Mouse (Mus musculus) adrenal gland, postnatal 14 days (tissue): ENCODE data around the gene Gjc2. TPM values are rescaled to one million over a fixed set of nuclear protein-coding genes. Genes with fewer than 3 reads are reported as not detected.
"Not testable (repeated sequence)": the region's sequence is repeated elsewhere in the genome, so short reads cannot be mapped to it uniquely, and the experiment has no call there.

ENCODE experiments used
- DNase-seq: peaks from one replicate; pipeline ENCODE4 v3.0.0; 2021; ENCODE audit warnings: mixed read lengths
- long read RNA-seq, 2 experiments: library from polyadenylated mRNA; stranded (forward); transcript quantifications; one replicate each; pipeline ENCODE4 v2.0.0; 2021
- total RNA-seq: library from RNA; stranded (reverse); gene quantifications from 2 replicates; pipeline ENCODE4 v1.2.3, GENCODE M21; 2021

The Gjc2 gene
- 0.30 and 0.56 TPM in 2 replicates for total RNA-seq
- long read RNA-seq, experiment 1, result 0 reads
- long read RNA-seq, experiment 2, partial matches to known transcripts, result 0 of 1 reads
- long read RNA-seq, experiment 2, other reads (novel, unspliced or antisense), result 1 of 1 reads

DNA sequence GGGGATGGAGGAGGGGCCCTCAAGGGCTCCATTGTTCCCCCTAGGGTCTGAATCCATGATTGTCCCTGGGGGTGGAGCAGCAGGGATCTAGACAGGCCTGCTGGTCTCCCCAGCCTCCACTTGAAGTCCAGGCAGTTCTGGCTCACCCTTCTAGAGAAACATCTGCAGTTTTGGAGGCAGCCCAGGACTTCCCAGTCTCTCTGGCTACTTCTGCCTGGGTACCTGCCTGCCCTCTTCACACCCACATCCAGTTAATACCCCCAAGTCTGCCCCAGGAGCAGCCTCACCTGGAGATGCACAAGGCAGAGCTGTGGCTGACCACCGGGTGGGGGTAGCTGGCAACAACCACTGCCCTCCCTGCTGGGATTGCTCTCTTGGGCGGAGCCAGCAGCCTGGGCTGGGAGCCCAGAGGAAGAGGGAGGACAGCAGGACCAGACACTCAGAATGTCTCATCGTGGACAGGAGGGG lies at the start of gene Gjc2:
Gjc2 (minus strand) TSS at position 350 of the 468 bp plus-strand sequence.
- peak; percentile 78 for DNase-seq

DNA sequence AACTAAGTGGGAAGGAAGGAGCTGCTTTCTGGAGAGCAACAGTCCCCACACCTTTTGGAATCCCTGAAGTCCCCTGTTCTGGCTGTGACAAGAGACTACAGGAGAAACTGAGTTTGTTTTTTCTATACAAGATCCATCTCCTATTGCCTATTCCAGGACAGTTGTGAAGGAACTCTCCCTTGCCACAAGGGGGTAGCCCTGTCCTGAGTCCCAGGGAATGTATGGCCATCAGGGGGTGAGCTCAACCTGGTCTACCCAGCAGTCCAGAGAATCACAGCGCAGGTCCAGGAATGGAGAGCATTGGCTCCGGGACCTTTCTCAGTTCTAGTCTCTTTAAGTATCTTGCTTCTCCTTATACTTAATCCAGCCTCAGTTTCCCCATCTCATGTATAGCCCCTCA lies 49.8 kb upstream of the Gjc2 start:
- no peak for DNase-seq

DNA sequence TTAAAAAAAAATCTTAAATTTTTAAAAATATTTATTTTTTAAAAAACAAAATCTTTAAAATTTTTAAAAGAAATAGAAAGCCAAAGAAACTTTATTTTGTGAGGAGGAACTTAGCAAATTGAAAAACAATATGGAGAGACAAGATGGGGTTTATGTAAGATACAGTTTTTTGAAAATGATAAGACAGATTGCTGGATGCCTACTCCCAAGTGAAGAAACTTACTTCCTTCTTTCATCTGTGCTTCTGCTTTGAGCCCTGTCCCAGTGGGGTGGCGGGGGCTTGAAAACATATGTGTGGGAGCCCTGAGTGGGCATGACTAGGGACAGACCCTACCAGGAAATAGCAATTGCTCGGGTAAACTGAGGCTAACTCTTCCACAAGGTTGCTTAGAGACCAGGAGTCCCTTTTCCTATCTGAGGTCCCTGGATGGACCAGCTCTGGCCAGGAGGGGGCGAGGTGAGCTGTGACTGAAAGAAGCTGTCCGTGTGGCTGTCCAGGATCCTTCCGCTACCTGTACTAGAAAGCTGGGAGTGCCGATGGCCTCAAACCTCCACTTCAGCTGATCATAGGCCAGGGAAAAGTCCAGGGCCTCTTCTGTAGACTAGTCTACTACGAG lies 47.2 kb upstream of the Gjc2 start:
- DNase-seq, result peak; percentile 81

DNA sequence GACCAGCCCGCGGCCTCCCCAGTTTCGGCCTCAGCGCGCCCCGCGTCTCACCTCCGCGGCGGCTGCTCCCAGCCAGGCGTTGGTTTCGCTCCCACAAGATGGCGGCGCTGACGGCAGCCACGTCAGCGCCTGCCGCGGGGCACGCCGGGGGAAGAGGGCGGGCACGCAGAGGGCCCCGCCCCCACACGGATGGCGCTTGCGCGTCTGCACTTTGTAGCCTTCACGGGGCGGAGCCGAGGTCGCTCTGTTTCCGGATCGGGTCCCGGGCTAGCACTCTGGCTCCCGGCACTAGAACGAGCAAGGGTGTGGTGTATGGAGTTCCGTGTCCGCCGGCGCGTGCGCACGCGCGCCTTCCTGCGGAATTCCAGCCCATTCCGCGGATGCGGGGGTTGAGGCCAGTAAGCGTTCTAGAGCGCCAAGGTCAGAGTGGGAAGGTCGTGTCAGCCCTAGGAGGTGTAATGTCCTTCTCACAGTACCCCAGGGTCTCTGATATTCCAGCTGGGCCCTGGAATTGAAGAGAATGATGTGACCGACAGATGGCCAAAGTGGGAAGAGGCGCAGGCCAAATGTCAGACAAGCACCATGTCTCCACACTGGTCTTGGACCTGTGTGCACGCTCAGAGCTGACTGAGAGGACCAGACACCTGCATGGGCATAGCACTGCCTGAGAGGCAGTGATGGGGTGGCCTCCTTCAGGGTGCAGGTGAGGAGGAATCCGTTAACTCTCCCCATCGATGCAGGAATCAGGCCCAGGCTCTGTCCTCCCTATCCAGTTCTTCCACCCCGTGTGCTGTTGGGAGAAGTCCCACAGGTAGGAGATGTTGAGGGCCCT lies 45.3 kb upstream of the Gjc2 start, which contains the start of gene Arf1:
Arf1 (minus strand) TSS at position 149 of the 832 bp plus-strand sequence.
- DNase-seq, result peak; percentile 98

DNA sequence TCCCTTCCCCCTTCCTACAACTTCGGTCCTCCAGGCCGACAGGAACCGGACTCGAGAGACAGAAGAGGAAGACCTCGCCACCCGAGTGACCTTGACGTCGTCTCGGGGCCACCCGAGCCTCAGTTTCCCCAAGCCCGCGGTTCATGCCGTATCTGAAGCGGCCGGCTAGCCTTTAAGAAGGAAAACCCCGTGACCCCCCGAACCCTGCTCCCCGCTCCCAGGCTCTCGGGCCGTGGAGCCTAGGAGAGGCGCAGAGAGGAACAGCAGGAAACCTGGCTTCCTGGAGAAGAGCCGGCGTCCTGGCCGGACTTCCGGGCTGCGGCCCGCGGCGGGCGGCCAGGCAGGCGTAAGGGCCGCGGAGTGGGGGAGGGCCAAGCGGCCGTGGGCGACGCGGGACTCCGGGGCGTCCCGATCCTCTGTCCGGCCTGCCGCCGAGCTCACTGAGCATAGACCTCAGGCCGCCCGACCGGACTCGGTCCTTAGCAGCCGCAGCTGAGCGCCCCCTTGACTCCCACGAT lies 44.6 kb upstream of the Gjc2 start:
- no peak for DNase-seq

DNA sequence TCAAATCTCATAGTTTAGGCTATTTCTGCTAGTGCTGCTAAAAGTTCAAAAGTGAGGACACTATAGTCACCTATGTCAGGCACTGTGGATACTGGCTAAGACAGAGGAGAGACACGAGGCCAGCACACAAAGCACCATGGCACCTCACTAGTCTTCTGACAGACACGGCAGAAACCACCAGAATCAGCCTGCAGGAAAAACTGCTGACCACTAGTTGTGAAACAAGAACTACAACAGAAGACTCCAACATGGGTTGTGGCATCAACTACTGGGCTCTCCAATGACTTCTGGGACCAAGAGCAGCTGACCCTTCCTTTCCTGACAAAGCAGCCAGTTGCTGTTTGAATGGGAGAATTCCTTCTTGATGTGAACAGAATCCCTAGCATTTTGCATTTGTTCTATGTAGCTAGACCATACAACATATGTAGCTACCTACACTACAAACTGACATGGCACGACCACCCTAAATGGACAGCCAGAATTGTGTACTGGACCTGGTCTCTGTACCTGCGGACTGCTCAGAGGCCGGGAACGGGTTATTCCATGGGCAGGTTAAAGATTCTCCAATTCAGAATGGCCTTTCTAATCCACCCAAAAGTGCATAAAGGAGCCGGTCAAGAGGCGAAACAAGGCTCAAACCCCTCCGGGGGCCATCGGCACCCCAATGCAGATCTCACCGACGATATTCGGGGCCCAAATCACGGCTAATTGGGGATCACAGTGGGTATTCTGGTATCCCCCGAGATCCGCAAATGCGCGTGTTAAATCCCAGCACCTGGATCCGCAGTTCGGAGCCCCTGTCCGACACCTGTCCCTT lies 44.0 kb upstream of the Gjc2 start:
- peak; percentile 38 for DNase-seq

DNA sequence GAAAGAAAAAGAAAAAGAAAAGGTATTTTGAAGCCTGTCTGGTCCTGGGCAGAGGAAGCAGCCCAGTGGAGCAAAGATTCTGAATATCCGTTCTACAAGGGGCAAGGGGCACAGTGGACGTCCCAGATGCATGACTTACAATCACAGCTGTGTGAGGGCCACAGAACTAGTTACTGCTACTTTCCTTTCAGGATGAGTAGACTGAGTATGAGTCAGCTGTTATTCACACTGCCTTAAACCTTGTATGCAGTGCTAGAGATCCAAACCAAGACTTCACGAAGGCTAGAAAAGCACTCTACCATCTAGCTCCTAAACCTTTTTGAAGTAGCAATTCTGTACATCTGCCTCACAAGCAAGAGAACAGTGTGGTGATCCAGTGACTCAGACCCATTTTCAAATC lies 43.2 kb upstream of the Gjc2 start:
- DNase-seq, result no peak

DNA sequence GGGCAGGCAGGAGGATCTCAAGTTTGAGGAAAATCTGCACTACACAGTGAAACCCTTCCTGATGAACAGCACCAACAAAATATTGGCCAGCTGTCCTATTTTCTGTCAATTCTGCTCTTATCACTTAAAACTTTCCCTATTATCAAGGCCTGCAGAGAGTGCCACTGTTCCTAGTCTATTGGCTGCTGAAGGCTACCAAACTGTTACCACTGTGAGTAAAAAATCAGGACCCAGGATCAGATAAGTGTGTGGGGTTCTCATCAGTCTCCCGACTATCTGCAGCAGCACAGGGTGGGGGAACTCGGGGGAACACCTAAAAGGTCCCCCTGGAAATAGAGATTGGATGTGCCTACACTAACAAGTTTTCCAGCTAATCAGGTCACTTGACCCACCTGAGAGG lies 42.2 kb upstream of the Gjc2 start:
- DNase-seq, result no peak

DNA sequence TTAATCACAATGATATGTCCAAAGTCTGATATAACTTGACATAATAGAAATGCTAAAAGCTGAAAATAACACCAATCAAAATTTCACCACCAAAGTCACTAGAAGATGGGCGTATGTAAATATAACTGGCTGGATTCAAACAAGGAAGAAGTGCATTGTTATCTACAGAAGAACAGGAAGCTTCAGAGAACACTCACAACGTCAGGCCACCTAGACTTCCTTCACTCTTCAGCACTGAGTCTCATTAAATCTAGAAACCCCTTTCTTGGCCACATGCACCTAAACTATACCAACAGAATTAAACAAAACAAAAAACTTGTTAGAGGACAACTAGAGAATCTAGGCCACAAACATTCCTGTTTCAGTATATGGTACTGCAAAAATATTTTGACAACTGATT lies 41.5 kb upstream of the Gjc2 start:
- no peak for DNase-seq

DNA sequence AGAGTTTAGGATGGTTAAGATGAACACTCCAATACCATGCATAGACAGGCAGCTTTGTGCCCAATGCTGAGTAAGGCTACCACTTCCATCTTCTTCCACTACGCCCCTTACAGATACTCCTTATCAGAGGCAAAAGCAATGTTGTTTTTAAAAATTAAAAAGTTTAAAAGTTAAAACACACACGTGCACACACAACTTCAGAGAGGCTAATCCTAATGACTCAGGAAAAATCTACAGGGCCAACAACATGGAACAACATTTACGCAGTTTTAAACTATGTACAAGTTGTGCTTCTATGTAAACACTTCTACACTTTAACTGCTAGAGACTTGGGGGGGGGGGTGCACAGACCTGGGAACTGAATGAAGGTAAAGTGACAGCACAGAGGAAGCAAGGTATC lies 41.0 kb upstream of the Gjc2 start:
- DNase-seq, result no peak

DNA sequence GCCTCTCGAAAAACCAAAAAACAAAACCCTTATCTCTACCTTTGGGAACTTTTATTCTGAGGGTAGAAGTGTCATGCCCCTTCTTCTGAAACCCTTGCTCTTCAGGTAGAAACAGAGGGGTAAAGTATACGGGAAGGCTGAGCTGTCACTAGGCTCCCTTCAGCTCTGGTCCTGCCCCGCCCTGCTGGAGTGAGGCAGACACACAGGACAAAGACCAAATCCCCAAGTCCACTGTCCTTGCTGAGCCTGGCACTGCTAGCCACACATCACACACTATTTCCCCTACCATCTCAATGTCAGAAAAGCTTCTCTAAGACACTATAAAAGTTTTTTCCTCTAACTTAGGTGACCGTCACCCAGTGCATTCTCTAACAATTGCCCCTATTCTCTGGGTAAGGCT lies 39.3 kb upstream of the Gjc2 start:
- DNase-seq, result no peak

DNA sequence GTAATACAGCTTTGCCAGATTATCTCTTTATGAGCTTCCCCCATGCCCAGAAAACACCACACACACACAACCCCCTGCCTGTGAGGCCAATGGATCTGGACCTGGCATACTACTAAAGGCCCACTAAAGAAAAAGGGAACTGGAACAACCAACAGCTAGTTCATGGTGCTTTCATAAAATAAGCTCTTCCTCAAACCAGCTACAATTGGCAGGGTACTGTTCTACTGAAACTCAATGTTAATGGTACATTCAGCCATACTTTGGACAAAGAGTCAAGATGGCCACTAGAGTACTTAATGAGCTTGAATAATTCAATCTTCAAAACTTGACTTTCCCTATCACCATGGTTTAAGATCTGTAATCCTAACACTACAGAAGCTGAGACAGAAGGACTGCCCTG lies 38.6 kb upstream of the Gjc2 start:
- no peak for DNase-seq

DNA sequence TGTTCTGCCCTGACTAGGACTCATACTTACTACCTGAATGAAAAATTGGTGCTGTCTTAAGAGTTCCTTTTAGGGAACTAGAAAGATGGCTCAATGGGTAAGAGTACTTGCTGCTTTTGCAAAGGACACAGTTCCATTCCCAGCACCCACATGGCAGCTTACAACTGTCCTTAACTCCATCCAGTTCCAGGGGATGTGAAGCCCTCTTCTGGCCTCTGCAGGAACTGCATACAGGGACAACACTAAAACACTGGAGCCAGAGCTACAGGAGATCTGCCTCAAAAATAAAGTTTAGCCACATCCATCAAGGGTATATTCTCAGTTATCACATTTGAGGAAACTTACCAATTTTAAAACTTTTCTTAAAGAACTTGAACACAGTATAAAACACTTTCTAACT lies 36.1 kb upstream of the Gjc2 start:
- DNase-seq, result peak; percentile 67

DNA sequence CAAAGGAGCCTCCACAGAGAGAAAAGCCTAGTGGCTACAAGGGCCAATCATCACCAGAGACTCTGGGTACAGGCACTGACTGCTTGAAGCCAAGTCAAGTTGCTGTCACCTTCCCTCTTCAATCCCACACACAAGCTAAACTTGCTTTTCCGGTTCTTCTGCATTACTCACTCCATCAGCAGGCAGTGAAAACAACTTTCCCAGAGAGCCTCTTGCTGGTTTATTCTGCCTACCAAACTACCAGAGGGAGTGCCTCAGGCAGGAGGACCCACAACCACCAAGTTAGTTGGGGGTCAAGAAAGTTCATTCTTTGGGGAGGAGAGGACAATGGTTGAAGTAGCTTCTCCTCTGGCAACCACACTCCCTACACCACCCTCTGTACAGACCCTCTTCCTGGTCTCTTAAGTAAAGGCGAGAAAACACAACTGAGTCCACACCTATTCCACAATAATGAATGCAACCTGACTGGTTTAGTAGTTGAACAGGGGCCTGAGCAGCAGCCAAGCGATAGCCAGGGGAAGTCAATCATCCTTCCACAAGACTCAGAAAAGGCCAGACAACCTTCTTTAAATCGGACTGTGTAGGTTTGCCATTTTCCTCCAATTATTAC lies 35.5 kb upstream of the Gjc2 start:
- no peak for DNase-seq

DNA sequence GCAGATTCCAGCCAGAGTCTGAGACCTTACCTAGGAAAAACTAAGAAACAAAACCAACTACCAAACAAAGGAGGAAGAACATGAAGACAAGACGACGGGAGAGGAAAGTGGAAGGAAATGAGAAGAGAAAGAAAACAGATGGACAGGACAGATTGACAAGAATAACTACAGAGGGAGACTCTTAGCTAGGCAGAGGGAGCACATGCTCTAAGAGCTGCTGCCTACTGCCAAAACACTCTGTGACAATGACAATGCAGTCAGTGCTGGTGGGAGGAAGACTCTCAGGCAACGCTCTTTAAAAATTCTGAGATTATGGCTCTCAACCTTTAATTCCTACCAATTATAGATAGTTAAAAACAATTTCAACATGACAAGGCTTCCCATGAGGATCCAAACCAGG lies 33.9 kb upstream of the Gjc2 start:
- no peak for DNase-seq

DNA sequence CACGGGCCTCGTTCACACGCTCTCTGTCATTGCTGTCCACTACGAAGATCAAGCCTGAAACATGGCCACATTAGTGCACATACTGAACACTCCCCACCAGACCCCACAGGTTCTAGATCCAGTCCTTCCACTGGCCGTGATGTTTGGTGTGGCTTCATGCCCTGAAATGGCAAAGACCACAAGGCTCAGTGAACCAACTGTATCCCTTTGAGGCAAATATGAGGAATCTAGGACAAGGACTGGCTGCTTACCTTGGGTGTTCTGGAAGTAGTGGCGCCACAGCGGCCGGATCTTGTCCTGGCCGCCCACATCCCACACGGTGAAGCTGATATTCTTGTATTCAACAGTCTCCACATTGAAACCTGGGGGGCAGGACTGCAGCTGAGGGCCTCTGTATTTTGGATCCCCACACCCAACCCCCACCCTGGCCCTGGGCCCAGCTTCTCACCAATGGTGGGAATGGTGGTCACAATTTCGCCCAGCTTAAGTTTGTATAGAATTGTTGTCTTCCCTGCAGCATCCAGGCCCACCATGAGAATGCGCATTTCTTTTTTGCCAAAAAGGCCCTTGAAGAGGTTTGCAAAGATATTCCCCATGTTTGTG lies 30.0 kb upstream of the Gjc2 start:
- DNase-seq, result no peak

DNA sequence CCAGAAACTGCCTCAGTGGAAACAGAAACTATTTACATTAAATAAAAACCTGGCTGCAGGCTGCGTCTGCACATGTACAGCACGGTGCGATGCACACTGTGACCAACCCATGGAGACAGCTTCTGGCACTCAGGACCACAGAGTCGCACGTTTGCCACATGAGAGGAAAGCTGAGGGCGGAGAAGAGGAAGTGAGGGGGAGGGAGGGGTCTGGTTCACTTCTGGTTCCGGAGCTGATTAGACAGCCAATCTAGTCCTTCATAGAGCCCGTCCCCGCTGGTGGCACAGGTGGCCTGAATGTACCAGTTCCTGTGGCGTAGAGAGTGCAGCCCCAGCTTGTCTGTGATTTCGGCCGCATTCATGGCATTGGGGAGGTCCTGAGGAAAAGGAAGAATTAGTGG lies 29.3 kb upstream of the Gjc2 start:
- not testable (repeated sequence) for DNase-seq

DNA sequence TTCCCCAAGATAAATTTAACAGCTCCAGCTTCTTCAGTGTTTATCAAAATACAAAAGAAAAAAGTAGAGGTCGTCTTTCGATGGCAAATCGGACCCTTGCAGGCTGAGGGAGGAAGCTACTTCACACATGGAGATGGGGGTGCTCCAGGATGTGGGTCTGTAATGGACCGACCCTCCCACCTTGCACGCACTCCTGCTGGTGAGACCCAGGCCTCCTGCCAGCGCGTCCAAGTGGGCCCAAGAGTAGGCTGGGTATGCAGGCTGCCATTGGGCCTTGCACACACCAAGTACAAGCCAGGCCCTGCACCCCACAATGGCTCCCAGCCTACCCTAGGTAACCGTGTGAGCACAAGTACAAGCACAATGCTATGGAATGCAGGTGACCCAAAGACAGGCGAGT lies 28.5 kb upstream of the Gjc2 start:
- DNase-seq, result not testable (repeated sequence)

DNA sequence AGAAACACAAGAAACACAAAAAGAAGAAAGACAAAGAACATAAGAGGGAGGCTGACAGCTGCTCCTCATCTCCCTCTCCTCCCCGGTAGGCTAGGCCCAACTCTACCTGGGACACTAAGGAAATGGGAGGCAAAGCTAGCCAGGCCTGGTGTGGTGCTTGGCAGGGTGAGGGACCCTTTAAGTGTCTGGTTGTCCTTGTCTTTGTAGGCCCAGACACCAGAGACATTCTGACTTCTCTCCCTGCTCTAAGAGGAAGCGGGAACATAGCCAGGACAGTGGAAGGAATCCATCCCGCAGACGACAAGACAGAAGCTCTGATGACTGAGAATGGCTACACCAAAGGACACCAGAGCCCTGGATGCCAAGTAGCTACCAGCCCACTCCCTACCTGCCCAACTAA lies 27.0 kb upstream of the Gjc2 start:
- no peak for DNase-seq

DNA sequence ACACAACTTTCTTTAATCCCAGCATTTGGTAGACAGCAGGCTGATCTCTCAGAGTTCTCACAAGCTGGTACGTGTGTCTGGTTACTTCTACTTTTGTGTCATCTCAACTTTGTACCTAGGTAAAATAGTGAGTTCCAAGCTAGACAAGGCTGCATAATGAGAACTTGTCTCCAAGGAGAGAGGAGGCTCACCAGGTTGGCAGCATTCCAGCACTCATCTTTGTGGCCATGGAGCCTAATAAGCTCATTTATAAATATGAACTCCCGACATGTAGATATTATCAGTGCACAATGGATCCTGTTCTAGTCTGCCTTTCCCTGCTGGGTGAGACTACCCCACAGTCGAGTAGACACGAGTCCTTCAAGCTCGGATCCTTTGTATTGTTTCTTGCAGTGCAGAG lies 26.6 kb upstream of the Gjc2 start:
- DNase-seq, result peak; percentile 54

DNA sequence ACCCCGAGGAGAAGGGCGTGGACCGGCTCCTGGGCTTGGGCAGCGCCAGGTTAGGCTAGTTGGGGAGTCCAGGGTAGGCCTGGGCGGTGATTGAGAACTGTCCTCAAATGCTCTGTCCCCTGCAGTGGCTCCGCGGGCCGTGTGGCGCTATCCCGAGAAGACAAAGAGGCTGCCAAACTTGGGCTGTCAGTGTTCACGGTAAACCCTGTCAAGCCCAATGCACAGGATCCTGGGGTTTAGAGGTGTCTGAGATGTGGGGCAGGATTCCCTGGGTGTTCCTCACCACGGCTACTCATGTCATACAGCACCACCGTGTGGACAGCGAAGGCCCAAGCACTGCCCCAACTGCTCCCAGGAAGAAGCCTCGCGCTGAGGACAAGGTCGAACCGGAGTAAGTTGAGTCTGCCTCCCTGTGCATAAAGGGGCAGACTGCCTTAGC lies 26.0 kb upstream of the Gjc2 start:
- DNase-seq, result peak; percentile 89
